In genomic region chr9:10384455-10384854, GRCm38 (mm10) we compare ENCODE assay signal across 16 mouse cellular contexts.
"Had no signal": no experiment of that assay in that cellular context is flagged by ENCODE, and none has a peak within 500 bp of the region (broad histone marks: within the 10 kb centered on the region; RNA-seq: fewer than 3 reads in every experiment).

No protein-coding gene starts in this region.

- H3K9me3 ChIP-seq: neural tube, embryonic 13.5 days; neural tube, embryonic 15.5 days; stomach, embryonic 15.5 days had no signal

- H3K4me1 ChIP-seq: neural tube, embryonic 13.5 days; neural tube, embryonic 15.5 days; stomach, embryonic 15.5 days had no signal

- H3K9ac ChIP-seq: neural tube, embryonic 13.5 days; neural tube, embryonic 15.5 days; stomach, embryonic 15.5 days had no signal

- DNase-seq: retina, postnatal 1 day; right cerebral cortex, adult 18-20 months; right cerebral cortex, postnatal 14 days; right cerebral cortex, postnatal 25 days; right cerebral cortex, postnatal 4 days; spleen, adult 18-20 months; thymus, adult 18-20 months; thymus, adult 2 months; thymus, postnatal 14 days; thymus, postnatal 25 days; thymus, postnatal 36 days; thymus, postnatal 4 days had no signal

- H3K4me3 ChIP-seq: neural tube, embryonic 13.5 days; neural tube, embryonic 15.5 days; stomach, embryonic 15.5 days had no signal

- H3K27me3 ChIP-seq: neural tube, embryonic 13.5 days; neural tube, embryonic 15.5 days; stomach, embryonic 15.5 days had no signal

- H3K27ac ChIP-seq: neural tube, embryonic 13.5 days; neural tube, embryonic 15.5 days; stomach, embryonic 15.5 days; stomach, postnatal 0 days had no signal

- H3K36me3 ChIP-seq: neural tube, embryonic 13.5 days; neural tube, embryonic 15.5 days; stomach, embryonic 15.5 days had no signal
